Mouse (Mus musculus) megakaryocyte-erythroid progenitor cell, adult 5 weeks (primary cell): Measurements from ENCODE around the gene Rab17. TPM values are rescaled to one million over a fixed set of nuclear protein-coding genes. Genes with fewer than 3 reads are reported as not detected.

ENCODE experiments used
- polyA plus RNA-seq: library from polyadenylated mRNA; stranded (reverse); fragments of >175 nt; gene quantifications from 2 replicates; pipeline ENCODE4 v1.2.3, GENCODE M21; 2012

The Rab17 gene
- 2.4 and 2.8 TPM in 2 replicates for polyA plus RNA-seq

DNA sequence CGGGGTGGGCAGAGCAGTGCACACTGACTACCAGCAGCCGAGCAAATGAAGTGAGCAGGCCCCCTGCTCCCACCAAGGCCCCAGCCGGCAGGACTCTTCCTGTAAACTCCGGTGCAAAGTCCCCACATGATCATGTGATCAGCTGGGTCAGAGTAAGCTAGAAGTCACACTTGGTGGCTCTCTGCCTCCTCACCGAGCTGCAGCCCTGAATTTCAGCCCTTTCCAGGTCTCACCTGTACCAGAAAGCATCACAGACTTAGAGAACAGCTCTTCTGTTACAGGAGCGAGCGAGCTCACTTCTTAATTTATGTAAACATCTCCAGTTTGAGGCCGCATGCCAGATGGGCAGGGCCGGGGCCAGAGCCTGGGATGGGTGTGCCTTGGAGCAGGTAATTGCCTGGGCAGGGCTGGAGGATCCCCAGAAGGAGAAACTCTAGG lies at the start of gene Rab17:
TSS of gene Rab17 (minus strand) at position 315 of the 438 bp plus-strand sequence.

DNA sequence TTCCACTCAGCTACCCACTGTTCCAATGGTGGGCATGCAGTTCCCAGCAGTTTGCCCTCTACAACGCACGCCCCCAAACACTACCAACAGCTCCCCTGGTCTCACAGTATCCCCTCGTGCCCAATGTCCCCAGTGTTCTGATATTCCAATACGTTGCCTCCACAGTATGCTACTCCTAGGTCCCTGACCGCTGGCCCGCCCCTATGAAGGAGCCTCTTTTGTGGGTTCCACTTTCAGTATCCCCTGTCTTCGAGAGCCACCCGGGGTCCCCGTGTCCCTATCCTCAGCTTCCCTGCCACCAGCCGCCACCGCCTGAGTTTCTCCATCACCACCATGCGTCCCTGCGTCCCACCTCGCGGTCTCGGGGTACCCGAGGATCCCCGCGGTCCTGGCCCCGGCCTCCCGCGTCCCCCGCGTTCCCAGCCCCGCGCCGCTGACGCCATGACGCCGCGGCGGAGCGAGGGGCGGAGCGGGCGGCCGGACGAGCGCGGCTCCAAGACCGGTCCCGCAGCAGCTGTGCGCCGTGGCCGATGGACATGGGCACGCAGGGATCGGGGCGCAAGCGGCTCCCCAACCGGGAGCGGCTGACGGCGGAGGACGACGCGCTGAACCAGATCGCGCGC lies 28.9 kb upstream of the Rab17 start, which contains the start of gene Lrrfip1:
TSS of gene Lrrfip1 (plus strand) at position 470 of the 623 bp plus-strand sequence.

DNA sequence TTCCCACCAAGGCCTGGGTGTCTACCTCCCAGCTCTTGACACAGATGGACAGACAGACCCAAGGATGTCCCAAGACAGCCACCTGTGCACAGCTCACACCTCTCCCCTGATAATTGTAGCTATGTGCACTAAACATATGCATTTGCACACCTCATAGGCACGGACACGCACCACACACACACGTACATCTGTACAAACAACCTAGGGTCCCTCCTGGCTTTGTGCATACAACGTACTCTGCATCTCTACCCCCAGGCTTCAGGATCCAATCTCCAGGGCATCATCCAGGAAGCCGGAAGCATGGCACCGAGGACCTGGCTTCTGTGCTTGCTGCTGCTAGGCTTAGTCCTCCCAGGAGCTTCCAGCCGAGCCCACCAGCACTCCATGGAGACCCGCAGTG lies 16.7 kb downstream of the Rab17 start, which contains the start of gene Prlh:
TSS of gene Prlh (plus strand) at position 301 of the 400 bp plus-strand sequence.

DNA sequence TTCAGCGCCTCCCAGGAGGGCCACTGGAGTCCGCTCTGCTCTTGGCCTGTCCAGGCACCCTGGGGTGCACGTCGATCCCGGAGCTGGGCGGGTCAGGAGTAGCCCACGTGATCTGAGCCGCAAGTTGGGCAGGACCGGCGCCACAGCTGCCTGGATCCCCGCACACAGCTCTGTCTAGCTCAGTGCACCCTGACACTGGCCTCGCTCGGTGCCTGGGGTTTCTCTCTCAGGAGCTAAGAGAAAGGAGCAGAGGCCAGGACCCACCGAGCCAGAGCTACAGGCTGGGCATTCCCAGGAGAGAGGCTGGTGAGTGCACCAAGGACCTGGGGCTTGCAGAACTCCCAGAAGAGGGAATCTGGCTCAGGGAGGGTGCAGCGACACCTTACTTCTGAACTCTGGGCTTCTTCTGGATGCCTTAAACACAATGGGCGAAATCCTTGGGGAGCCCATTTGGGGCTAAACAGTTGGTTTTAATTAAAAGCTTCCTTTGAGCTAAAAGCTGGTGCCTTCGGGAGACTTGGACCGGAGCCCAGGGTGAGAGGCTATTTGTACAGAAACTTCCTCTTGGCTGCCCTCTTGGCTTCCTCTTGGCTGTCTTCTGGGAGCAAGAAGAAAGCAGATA lies 54.4 kb downstream of the Rab17 start, which contains the start of gene Mlph:
TSS of gene Mlph (plus strand) at position 138 of the 622 bp plus-strand sequence.

Other genes with a start within 250 kb of the Rab17 start
- 0.01 TPM in 1 of 2 replicates, not detected in the other for gene Col6a3, start 125.7 kb downstream of the Rab17 start, polyA plus RNA-seq
- gene Mlph, start 54.6 kb downstream of the Rab17 start, polyA plus RNA-seq: 0.37 and 0.54 TPM in 2 replicates
- not detected in 2 replicates for gene Prlh, start 16.6 kb downstream of the Rab17 start, polyA plus RNA-seq
- 32.0 and 49.6 TPM in 2 replicates for gene Lrrfip1, start 29.1 kb upstream of the Rab17 start, polyA plus RNA-seq
- gene Rbm44, start 175.4 kb upstream of the Rab17 start, polyA plus RNA-seq: 0.06 and 0.10 TPM in 2 replicates
- 239 and 288 TPM in 2 replicates for gene Ramp1, start 210.2 kb upstream of the Rab17 start, polyA plus RNA-seq